In genomic region chr10:42070611-42071403, GRCm38 (mm10) we compare ENCODE assay signal across 8 mouse cellular contexts. TPM values are rescaled to one million over a fixed set of nuclear protein-coding genes. Genes with fewer than 3 reads are reported as not detected.
DNase-seq lines count a peak whose midpoint lies in the region; ATAC-seq and TF ChIP-seq lines count a peak whose summit lies in the region.

No protein-coding gene starts in this region.

- WGBS in neural tube, embryonic 11.5 days, result 33% methylated on average over 10 of the region's 10 CpGs
- 18% methylated on average over 10 of the region's 10 CpGs for WGBS in forebrain, postnatal 0 days

- H3K9ac ChIP-seq in neural tube, embryonic 11.5 days (ENCODE audit: low read length), result no peak overlapping the region
- no peak overlapping the region for H3K9ac ChIP-seq in forebrain, postnatal 0 days

- no peak overlapping the region for H3K4me3 ChIP-seq in neural tube, embryonic 11.5 days (ENCODE audit: low read depth, low read length)
- no peak overlapping the region for H3K4me3 ChIP-seq in forebrain, postnatal 0 days (ENCODE audit: low read depth, low read length)

- H3K4me2 ChIP-seq in neural tube, embryonic 11.5 days (ENCODE audit: low read depth), result no peak overlapping the region
- H3K4me2 ChIP-seq in forebrain, postnatal 0 days (ENCODE audit: low read depth), result no peak overlapping the region

- no peaks in the 10 kb centered on the region for H3K36me3 ChIP-seq in neural tube, embryonic 11.5 days (ENCODE audit: control insufficient read depth, insufficient read depth, low read length)
- no peaks in the 10 kb centered on the region for H3K36me3 ChIP-seq in forebrain, postnatal 0 days (ENCODE audit: insufficient read depth)

- H3K9me3 ChIP-seq in neural tube, embryonic 11.5 days (ENCODE audit: control insufficient read depth, low read length), result no peaks in the 10 kb centered on the region
- no peaks in the 10 kb centered on the region for H3K9me3 ChIP-seq in forebrain, postnatal 0 days (ENCODE audit: low read length)

- H3K27me3 ChIP-seq in neural tube, embryonic 11.5 days (ENCODE audit: control insufficient read depth, insufficient read depth, low read length), result no peaks in the 10 kb centered on the region
- H3K27me3 ChIP-seq in forebrain, postnatal 0 days (ENCODE audit: insufficient read depth, low read length), result no peaks in the 10 kb centered on the region

- ATAC-seq in neural tube, embryonic 11.5 days (ENCODE audit: insufficient read depth, low FRiP score, low TSS enrichment), result no peak
- ATAC-seq in forebrain, postnatal 0 days, result 0 out of 2 replicates have a peak, but pooled peaks have one; percentile 13
- ATAC-seq in granulocyte monocyte progenitor cell, adult 5-6 weeks (replicated peaks; ENCODE audit: poor library complexity, severe bottlenecking), result no peak

- DNase-seq in neural tube, embryonic 11.5 days (ENCODE audit: low spot score), result peak; percentile 41
- DNase-seq in neural tube, embryonic 10.5 days (ENCODE audit: extremely low spot score, low spot score), result no peak
- peak; percentile 80 for DNase-seq in cerebellum, adult 11 months
- DNase-seq in forebrain, postnatal 0 days, result peak; percentile 14
- peak; percentile 80 for DNase-seq in kidney, adult 9 months
- peak; percentile 73 for DNase-seq in lung, postnatal 25 days (ENCODE audit: low spot score)
- DNase-seq in B cell, adult 2 months, result no peak

- H3K4me1 ChIP-seq in neural tube, embryonic 11.5 days (ENCODE audit: control insufficient read depth, insufficient read depth, low read length), result peaks cover 7% of the 10 kb centered on the region
- H3K4me1 ChIP-seq in forebrain, postnatal 0 days (ENCODE audit: insufficient read depth), result no peaks in the 10 kb centered on the region

- no peak overlapping the region for H3K27ac ChIP-seq in neural tube, embryonic 11.5 days (ENCODE audit: low read depth, low read length)
- H3K27ac ChIP-seq in forebrain, postnatal 0 days (ENCODE audit: low read depth, low read length), result no peak overlapping the region

- TF ChIP-seq CTCF in forebrain, postnatal 0 days (IDR thresholded peaks at IDR 0.05; ENCODE audit: low read depth), result peak; percentile 34; the same call in 1 of the 2 replicates

RNA-seq across cellular contexts. Expression of gene Armc2, which starts 52.6 kb away (rescaled TPM):
- 2.2 and 2.8 TPM in 2 replicates for polyA plus RNA-seq in neural tube, embryonic 11.5 days (2014; fragmentation: Nextera tagmentation; extraction: Ambion mirVana)
- 9.8 and 11.4 TPM in 2 replicates for total RNA-seq in forebrain, postnatal 0 days (2014; rRNA removed)
- polyA plus RNA-seq in forebrain, postnatal 0 days (2015; fragmentation: Nextera tagmentation; extraction: Ambion mirVana), result 10.1 and 14.1 TPM in 2 replicates
- total RNA-seq in granulocyte monocyte progenitor cell, adult 5-6 weeks (2014; fragmentation: Nextera tagmentation), result 0.41 TPM in 1 of 2 replicates, not detected in the other
- 0.73 TPM in 1 of 2 replicates, not detected in the other for total RNA-seq in granulocyte monocyte progenitor cell, adult 5-6 weeks (2017)

Comparison
In these comparisons a context has a peak if more than half of its experiments do, and no peak if none do; other contexts are left out.
1. DNase-seq: peak in neural tube, embryonic 11.5 days (single experiment), cerebellum, adult 11 months (single experiment), forebrain, postnatal 0 days (single experiment), kidney, adult 9 months (single experiment) and lung, postnatal 25 days (single experiment); none in neural tube, embryonic 10.5 days (single experiment) and B cell, adult 2 months (0 of 2).